Mouse (Mus musculus) CD8-positive naive resting alpha-beta T cell, adult 2 months (primary cell): ENCODE measurements around the gene Nop9.

ENCODE experiments used
- DNase-seq, 2 experiments: peaks; one replicate each; pipeline ENCODE4 v3.0.0; 2022; ENCODE audit warnings: low read depth in 2 of 2, low spot score in 2 of 2

Gene Nop9

DNA sequence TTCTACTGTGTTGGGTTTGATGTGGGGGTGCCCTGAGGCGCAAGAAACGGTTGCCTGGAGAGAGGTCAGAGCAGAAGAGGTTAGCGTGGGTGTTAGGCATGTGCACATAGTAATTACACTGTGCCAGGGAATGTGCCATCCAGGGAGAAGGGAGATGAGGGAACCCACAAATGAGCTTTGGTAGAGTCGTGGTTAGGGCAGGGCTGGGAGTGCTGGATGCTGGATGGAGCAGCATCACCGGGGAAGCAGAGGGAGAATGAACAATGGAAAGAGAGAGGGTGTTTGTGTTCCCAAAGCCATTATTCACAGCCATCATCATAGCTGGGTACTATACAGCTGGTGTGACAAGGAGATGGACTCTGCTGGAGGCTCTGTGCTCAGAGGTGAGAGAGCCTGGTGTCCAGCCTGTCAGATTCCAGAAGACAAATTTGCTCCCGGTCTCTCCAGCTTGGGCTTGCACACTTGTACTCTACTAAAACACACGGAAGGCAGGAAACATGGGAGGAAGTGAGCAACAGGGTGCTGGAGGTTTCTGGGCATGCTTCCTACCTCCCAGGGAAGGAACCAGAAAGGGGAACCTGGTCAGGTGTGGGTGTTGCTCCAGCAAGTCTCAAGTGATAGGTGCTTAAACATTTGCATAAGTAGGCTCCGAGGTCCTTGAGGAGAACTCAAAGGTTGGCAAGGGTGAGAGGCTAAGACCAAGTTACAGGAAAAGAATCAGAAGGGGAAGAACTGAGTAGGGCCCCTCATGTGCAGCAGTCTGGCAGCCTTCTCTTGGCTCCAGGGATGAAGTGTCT lies 17.4 kb upstream of the Nop9 start:
- no peak for DNase-seq

DNA sequence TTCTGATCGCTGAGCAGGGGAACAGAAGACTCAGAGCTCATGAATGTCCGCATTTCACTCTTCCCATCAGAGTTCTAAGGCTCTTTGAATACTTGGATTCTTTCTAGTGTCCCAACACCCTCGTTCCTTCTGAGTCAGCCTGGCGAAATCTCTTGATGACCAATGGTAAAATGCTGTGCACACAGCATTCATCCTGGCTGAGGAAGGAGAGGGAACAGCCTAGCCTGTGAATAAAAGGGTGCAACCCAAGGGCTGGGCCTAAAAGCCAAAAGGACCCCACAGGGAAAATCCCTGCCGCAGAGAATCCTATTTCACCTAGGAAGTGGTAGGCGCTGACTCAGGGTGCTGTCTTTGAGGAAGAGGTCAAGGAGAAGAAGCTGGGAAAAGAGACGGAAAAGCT lies 15.4 kb upstream of the Nop9 start:
- no peak for DNase-seq

DNA sequence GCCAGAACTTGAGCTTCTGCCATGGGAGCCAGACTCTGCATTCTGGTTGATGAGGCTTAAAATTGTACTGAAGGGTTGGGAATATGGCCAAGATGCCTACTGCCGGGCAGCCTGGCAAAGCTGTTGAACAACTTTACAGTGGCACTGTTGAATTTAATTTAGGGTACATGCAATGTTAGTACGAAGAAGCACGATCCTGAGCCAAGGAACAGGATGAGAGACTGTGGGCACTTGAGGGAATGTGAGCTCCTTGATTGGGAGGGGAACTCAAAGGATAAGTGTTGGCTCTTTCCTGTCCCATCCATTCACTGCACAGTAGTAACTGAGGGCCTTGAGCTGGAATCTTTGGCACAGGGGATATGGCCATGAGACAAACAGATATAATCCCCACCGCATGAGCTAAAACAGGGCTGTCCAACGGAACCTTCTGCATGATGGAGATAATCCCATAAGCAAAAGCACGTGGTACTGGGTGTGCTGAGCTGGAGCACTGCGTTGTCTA lies 14.9 kb upstream of the Nop9 start:
- DNase-seq: no peak

DNA sequence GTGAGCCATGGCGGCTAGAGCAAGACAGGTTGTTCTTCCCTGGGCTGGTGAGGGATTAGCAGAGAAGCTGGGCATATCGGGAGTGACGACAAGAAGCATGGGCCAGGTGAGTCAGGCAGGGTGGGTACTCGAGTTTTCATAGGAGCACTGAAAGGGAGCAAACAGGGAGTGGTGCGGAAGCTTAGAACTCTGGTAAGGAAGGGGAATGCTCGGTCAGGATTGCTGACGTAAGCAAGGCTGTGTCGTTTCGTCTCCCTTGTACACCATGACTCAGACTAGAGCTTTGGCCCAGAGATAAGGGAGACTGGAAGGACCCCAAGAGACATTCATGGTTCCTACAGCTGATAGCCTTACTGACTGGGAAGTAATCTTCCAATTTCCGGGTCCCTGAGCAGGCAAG lies 11.6 kb upstream of the Nop9 start:
- DNase-seq: no peak

DNA sequence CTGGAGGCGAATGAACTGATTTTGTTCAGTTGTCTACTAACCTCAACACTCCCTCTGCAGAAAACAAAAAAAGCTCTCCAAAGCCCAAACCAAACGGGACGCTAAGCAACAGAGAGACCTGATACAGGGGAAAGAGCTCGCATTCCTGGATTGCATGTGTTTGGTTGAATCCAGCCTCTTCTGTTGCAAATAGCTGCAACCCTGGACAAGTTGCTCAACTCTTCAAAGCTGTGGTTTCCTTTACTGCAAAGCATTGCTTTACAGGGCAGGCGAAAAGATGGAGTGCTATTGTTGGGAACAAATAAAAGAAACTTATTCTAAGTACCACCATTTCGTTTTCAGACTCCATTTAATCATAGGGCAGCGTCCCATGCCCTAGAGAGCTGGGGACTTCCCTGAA lies 10.6 kb upstream of the Nop9 start:
- no peak for DNase-seq

DNA sequence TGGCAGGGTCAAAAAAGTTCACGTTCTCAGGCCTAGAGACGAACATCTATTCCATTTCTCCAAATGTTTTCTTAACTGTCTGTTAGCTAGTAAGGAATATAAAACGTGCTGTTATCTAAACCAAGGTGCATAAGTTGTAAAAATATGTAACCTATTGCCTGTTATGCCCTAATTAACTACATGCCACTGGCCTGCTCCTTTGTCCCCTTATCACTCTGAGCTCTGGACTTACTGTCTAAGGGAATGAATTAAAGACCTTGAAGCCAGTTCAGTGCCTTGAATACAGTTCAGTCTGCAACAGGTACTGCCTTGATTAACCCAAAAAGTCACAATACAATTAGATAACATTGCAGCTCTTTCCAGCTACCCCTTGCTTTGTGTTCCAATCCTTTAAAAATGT lies 10.2 kb upstream of the Nop9 start:
- DNase-seq: no peak

DNA sequence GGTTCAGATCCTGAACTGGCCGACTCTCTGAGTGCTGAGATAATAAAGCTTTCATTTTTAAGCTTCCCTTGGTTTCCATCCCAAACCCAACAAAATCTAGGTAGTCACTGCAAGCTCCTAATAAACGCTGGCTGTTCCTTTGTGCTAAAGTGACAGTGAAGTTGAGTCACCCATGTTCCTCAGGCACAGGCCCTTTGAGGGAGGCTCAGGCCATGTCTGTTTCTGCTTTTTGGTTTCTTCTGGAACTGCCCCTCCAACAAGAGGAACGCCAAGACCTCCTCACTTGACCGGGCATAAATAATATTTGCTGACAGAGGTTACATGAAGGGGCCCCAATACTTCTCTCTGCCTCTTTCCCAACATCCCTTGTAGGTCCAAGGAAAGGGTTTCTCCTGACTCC lies 9.7 kb upstream of the Nop9 start:
- no peak for DNase-seq

DNA sequence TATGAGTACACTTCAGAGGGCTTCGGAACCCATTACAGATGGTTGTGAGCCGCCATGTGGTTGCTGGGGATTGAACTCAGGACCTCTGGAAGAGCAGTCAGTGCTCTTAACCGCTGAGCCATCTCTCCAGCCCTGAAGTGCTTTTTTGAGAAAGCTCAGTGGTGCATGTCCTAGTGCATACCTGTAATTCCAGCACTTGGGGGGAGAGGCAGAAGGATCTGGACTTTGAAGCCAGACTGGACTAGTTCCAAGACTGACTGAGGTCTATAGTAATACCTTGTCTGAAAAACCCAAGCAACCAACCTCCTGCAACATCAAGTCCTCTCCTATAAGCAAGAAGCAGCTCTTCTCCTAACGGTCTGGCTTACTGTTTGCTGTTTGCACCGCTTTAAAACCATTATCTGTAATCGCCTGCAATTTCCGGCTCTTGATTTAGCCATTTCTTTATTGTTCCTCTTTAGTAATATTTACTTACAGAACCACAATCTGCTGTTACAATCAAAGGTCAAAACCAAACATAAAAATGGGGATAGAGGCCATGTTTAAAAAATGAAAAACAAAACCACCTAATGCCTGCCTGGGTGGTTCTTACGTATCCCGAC lies 8.3 kb upstream of the Nop9 start:
- DNase-seq: no peak

DNA sequence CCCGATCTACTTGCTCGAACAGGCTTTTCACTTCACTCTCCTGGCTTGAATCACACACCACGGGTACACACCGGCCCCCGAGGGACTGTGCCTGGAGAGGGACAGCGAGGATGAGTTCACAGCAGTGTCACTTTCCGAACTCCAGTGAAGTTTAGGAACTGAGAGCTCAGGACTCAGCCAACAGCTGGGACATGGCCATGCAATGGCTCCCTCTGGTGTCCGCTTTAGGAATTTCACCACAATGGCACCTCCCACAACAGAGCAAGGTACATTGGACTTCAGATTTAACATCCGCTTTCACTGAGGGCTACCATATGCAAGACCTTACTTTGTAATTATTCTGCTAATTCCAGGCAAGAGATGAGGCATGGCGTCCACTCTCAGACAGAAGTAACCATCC lies 1.8 kb upstream of the Nop9 start:
- DNase-seq: peak; percentile 86 to 92

DNA sequence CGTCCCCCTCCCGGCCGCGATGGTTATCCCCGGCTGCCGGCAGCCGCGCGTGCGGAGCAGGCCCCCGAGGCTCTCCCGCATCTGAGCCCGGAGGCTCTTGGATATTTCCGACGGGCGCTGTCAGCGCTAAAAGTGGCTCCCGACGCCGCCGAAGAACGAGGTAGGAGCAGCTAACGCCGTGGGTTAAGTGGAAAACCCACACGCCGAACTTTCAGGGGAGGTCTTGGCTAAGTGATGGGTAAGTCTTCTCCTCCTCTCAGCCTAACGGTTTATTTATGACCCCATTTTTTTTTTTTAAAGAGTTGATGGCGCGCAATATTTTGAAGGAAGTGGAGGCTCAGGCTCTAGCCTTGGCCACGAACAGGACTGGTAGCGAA lies 356 bp downstream of the Nop9 start:
- DNase-seq: no peak

DNA sequence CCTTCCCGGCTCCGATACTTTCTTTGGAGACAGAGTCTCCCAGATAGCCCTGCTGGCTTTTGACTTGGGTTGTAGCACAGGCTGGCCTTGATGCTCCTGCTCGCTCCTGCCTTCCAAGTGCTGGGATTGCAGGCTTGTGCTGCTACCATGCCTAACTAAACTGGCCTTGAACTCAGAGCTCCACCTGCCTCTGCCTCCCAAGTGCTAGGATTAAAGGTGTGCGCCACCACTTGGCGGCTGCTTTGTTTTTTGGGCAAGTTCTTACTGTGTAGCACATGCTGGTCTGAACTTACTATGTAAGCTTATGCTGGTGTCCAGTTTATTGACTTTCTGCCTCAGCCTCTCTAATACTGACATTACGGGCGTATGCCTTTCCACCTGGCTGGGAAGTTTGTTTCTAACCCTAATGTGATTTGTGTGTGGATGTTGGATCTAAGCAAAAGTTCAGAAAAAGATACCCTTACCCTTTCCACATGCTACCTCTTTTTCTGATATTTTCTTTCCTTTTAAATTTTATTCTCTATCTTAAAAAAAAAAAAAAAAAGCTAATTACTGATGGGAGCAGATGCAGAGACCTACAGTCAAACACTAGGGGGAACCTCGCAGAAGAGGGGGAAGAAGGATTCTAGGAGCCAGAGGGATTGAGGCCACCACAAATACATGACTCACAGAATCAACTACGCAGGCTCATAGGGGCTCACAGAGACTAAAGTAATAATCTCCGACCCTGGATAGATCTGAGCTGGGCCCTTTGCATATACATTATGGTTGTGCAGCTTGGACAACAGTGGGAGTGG lies 1.8 kb downstream of the Nop9 start:
- DNase-seq: no peak

DNA sequence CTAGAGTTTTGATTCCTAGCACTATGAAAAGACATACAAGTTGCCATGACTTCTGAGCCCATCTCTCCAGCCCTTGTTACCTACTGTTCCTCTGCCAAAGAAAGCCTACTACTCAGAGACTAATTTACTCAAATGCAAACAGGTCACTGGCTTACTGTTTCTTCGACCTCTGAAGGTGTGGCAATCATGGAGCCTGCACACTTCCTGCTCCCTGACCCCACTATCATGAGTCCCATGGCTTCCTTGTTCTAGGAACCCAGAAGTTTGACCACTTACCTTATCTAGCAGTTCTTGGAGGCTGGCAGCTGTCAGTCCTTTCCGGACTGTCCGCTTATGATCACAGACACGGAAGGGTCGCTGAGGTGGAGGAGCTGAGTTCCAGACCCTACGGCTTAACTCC lies 12.1 kb downstream of the Nop9 start:
- DNase-seq: no peak

DNA sequence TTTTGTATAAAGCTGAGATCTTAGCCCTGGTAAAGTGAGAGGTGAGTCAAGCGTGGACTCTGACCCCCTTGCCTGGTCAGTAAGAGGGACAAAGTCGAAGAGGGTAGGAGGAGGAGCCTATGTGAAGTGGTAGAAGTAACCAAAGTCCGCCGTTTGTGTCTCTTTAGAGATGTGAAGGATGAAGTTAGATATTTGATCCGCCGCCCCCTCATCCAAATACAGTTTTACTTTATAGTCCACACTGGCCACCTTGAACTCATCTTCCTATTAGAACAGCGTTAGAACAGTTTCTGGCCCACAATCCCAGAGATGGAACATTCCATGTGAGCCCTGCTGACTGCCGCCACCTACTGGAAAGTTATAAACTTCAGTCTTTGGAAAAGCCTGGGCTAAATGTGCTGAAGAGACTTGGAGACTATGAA lies 12.9 kb downstream of the Nop9 start, which contains the start of gene Cideb:
TSS of gene Cideb (minus strand) at position 96 of the 422 bp plus-strand sequence.
- DNase-seq: no peak

DNA sequence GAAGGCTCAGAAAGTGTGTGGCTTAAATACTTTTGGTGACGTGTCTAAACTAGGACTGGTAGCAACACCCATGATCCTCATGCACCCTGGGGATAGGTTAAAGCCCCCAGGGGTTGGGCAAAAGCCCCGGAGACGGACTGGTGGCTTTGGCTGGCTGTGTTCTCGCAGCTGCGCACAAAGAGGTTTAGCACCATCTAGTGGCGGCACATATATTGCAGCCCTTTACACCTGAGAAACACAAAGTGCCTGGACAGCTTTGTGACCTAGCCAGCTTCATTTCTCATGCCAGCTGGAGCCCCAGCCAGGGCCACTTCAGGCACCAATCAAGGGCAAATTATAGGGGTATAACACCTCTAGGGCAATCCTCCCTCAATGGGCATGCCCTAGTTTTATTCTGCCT lies 14.7 kb downstream of the Nop9 start:
- peak; percentile 84 to 89 for DNase-seq

DNA sequence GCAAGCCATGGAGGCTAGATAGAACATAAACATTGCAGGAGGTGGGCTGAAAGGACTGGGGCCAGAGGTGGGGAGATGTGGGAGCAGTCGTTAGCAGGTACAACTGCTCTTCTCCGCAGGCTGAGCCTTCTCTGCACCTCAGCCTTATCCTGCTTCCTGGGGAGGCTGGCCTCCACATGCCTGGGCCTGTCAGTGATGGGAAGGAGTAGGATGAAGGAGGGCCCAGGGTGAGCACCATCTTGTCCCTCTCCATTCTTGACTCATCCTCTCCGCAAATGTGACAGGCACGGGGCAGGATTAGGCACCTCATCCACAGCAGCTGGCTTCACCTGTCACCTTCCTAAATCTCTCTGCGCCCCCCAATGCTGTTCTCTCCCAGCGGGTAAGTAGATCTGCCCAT lies 15.7 kb downstream of the Nop9 start, which contains the start of gene Ltb4r2:
TSS of gene Ltb4r2 (plus strand) at position 266 of the 400 bp plus-strand sequence.
- DNase-seq: no peak

DNA sequence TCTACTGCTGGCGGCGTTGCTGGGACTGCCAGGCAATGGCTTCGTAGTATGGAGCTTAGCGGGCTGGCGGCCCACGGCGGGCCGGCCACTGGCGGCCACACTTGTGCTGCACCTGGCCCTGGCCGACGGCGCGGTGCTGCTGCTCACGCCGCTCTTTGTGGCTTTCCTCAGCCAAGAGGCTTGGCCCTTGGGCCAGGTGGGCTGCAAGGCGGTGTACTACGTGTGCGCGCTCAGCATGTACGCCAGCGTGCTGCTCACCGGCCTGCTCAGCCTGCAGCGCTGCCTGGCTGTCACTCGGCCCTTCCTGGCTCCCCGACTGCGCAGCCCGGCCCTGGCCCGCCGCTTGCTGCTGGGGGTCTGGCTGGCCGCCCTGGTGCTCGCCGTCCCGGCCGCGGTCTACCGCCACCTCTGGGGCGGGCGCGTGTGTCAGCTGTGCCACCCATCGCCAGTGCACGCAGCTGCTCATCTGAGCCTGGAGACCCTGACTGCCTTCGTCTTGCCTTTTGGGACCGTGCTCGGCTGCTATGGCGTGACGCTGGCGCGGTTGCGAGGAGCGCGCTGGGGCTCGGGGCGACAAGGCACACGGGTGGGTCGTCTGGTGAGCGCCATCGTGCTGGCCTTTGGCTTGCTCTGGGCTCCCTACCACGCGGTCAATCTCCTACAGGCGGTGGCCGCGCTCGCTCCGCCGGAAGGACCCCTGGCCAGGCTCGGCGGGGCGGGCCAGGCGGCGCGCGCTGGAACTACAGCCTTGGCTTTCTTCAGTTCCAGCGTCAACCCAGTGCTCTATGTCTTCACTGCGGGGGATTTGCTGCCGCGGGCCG lies 16.7 kb downstream of the Nop9 start:
- no peak for DNase-seq

DNA sequence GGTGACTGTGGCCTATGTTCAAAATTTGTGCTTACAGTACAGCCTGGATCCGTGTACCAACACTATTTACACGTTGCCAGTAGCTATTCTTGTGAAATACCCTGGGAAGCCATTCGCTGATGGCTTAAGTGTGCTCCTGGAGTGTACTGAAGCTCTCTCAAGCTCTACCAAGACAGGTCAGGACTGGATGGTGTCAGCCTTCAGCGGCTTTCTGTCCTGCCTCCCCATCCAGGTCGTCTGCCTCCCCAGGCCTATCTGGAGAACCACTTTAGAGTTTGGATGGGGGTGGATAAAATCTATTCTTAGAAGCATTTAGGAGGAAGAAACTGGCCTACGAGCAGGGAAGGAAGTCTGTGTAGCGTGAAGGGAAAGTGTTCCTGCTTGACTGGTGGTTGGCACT lies 17.7 kb downstream of the Nop9 start:
- DNase-seq: no peak

DNA sequence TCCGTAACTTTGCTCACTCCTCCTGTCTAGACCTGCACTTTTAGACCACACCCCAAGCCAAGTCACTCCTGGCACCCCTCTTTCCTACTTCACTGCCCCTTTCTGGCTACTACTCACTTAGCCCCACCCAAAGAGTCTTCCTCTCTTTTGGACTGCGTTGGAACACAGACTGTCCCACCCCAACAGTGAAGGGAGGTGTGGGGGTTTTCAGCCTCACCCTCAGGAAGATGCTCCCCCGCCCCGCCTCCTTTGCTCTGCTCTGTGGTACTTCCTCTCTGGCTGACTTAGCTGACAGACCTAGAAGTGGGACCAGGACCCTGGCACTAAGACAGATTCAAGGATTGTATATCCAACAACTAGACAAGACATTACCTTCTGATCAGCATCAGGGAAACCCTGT lies 20.2 kb downstream of the Nop9 start, which contains the start of gene Ltb4r1:
TSS of gene Ltb4r1 (plus strand) at position 267 of the 400 bp plus-strand sequence.
- DNase-seq: no peak

DNA sequence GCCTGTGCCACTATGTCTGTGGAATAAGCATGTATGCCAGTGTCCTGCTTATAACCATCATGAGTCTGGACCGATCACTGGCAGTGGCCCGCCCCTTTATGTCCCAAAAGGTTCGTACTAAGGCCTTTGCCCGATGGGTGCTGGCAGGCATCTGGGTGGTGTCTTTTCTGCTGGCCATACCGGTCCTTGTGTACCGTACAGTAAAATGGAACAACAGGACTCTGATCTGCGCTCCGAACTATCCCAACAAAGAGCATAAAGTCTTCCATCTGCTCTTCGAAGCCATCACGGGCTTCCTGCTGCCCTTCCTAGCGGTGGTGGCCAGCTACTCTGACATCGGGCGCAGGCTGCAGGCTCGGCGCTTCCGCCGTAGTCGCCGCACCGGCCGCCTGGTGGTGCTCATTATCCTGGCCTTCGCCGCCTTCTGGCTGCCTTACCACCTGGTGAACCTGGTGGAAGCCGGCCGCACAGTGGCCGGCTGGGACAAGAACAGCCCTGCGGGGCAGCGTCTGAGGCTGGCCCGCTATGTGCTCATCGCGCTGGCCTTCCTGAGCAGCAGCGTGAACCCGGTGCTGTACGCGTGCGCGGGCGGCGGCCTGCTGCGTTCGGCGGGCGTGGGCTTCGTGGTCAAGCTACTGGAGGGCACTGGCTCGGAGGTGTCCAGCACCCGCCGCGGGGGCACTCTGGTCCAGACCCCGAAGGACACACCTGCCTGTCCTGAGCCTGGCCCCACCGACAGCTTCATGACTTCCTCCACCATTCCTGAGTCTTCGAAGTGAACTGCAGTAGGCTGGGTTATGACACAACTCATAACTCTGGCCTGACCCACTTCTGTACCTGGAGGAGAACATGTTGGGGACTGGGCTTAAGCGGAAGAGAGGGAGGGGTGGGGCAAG lies 22.3 kb downstream of the Nop9 start:
- no peak for DNase-seq

DNA sequence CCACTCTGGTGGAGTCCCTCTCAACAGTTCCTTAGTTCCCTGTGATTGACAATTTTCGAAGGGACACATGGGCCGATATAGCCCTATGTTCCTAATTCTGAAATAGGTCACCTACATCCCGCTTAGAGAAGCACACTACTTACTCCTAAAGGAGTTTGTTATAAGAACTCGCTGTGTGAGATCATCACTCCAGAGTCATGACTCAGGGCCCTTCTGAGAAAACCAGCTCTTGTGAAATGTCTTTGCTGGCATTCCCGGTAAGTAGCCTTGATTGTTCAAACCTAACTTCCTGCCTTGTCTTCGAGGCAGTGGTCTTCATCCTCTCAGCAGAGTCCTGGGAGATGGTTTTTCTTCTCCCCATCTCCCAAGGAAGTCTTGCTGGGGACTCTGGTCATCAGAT lies 23.1 kb downstream of the Nop9 start:
- DNase-seq: no peak
